Mouse (Mus musculus): ENCODE data around the gene Olfr718-ps1. TPM values are rescaled to one million over a fixed set of nuclear protein-coding genes. Genes with fewer than 3 reads are reported as not detected.

The Olfr718-ps1 gene
- polyA plus RNA-seq, 1 experiment from 2014 or later: not detected

DNA sequence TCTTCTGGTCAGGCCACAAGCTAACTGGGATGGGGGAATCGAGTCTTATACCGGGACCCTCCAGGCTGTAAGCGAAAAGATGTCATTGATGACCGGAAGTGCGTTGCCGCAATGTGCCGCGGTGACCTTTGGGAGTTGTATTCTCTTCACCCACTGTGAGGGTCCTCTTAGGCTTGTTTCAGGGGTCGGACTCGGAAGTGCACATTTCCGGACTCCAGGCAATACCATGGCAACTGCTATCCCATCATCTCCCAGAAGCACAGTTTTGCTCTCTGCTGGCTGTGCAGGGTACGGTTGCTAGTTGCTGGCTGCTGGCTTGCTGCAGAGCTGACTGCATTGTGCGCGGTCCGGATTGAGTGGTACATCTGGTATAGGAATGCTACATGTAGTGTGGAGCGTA is 18.3 kb downstream of the Olfr718-ps1 start:
- H3K27me3 ChIP-seq (ENCODE audit: insufficient read depth, low read length): no peaks in the 10 kb centered on the region
- no peak overlapping the region for H3K9ac ChIP-seq
- WGBS: 90% methylated on average over 16 of the region's 16 CpGs
- H3K36me3 ChIP-seq (ENCODE audit: insufficient read depth): no peaks in the 10 kb centered on the region
- no peak overlapping the region for H3K27ac ChIP-seq (ENCODE audit: low read depth)
- H3K4me2 ChIP-seq: no peak overlapping the region
- no peak overlapping the region for H3K4me3 ChIP-seq (ENCODE audit: low read depth, low read length)
- peaks cover 4% of the 10 kb centered on the region; the same call in 1 of the 2 replicates for H3K9me3 ChIP-seq (ENCODE audit: low read depth, low read length)
- no peaks in the 10 kb centered on the region for H3K4me1 ChIP-seq (ENCODE audit: insufficient read depth)
- TF ChIP-seq CTCF (IDR thresholded peaks at IDR 0.05; ENCODE audit: low read depth): no peak
- no peak for ATAC-seq (ENCODE audit: insufficient read depth)
- no peak for DNase-seq

DNA sequence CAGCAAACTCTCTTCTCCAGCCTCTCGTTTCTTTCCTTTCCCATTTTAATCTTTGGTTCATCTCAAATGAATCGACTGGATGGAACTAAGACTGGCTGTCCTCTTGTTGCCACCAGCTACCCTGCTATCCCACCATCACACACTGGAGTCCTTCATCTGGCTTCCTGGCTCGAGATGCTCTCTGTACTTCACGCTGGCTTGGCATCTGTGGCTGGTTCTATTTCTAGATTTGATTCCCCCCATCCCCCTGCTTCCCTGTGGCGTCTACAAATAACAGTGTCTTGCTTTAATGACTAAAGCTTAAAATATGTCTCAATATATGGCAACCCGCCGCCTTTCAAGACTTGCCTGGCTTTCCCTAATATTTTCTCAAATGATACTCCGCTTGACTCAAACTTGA is 19.5 kb downstream of the Olfr718-ps1 start:
- Histone ChIP-seq H3K27me3 (ENCODE audit: insufficient read depth, low read length) (no peaks in the 10 kb centered on the region), H3K9ac (no peak overlapping the region), H3K4me1 (ENCODE audit: insufficient read depth) (no peaks in the 10 kb centered on the region), H3K4me3 (ENCODE audit: low read depth, low read length) (no peak overlapping the region), H3K36me3 (ENCODE audit: insufficient read depth) (no peaks in the 10 kb centered on the region), H3K9me3 (ENCODE audit: low read depth, low read length) (peaks cover 4% of the 10 kb centered on the region; the same call in 1 of the 2 replicates), H3K27ac (ENCODE audit: low read depth) (no peak overlapping the region), H3K4me2 (no peak overlapping the region)
- 78% methylated on average over 8 of the region's 8 CpGs for WGBS
- no peak for TF ChIP-seq CTCF (IDR thresholded peaks at IDR 0.05; ENCODE audit: low read depth)
- DNase-seq (no peak), ATAC-seq (ENCODE audit: insufficient read depth) (no peak)

- Histone ChIP-seq H3K36me3 (ENCODE audit: insufficient read depth) (no peaks in the 10 kb centered on the region), H3K9me3 (ENCODE audit: low read depth, low read length) (peaks cover 4% of the 10 kb centered on the region; the same call in 1 of the 2 replicates), H3K4me3 (ENCODE audit: low read depth, low read length) (no peak overlapping the region), H3K27ac (ENCODE audit: low read depth) (no peak overlapping the region), H3K4me1 (ENCODE audit: insufficient read depth) (no peaks in the 10 kb centered on the region), H3K4me2 (no peak overlapping the region), H3K27me3 (ENCODE audit: insufficient read depth, low read length) (no peaks in the 10 kb centered on the region), H3K9ac (no peak overlapping the region)
- DNase-seq (no peak), ATAC-seq (ENCODE audit: insufficient read depth) (no peak)
- 57% methylated on average over 4 of the region's 4 CpGs for WGBS
- TF ChIP-seq CTCF (IDR thresholded peaks at IDR 0.05; ENCODE audit: low read depth): no peak
Observed at GRCm38 (mm10) chr5:143126908-143127307, 20.5 kb downstream of the Olfr718-ps1 start.

- Histone ChIP-seq H3K36me3 (ENCODE audit: insufficient read depth) (no peaks in the 10 kb centered on the region), H3K9me3 (ENCODE audit: low read depth, low read length) (peaks cover 4% of the 10 kb centered on the region; the same call in 1 of the 2 replicates), H3K27ac (ENCODE audit: low read depth) (no peak overlapping the region), H3K27me3 (ENCODE audit: insufficient read depth, low read length) (no peaks in the 10 kb centered on the region), H3K4me1 (ENCODE audit: insufficient read depth) (no peaks in the 10 kb centered on the region), H3K4me3 (ENCODE audit: low read depth, low read length) (no peak overlapping the region), H3K4me2 (no peak overlapping the region), H3K9ac (no peak overlapping the region)
- 86% methylated on average over 9 of the region's 9 CpGs for WGBS
- no peak for TF ChIP-seq CTCF (IDR thresholded peaks at IDR 0.05; ENCODE audit: low read depth)
- ATAC-seq (ENCODE audit: insufficient read depth) (no peak), DNase-seq (no peak)
Observed at GRCm38 (mm10) chr5:143126089-143126488, 21.3 kb downstream of the Olfr718-ps1 start.

DNA sequence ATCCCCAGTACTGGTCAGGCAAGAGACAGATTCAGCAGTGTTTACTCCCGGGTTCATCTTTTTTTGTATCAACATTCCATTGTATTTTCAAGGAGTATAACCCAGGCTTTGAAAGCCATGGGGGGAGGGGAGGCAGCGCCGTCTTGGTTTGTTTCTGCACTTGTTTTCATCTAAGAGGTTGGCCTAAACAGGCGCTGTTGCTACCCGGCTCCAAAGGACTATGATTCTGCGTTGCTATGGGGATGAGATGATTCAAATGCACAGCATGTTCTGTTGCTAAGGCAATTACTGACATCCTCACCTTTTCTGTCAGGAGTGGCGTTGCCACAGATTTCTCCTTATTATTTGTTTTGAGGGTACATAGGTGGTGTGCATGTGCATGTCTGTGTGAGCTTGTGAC is 21.8 kb downstream of the Olfr718-ps1 start:
- Histone ChIP-seq H3K27me3 (ENCODE audit: insufficient read depth, low read length) (no peaks in the 10 kb centered on the region), H3K9ac (no peak overlapping the region), H3K4me1 (ENCODE audit: insufficient read depth) (no peaks in the 10 kb centered on the region), H3K4me3 (ENCODE audit: low read depth, low read length) (no peak overlapping the region), H3K4me2 (no peak overlapping the region), H3K9me3 (ENCODE audit: low read depth, low read length) (peaks cover 4% of the 10 kb centered on the region; the same call in 1 of the 2 replicates), H3K36me3 (ENCODE audit: insufficient read depth) (no peaks in the 10 kb centered on the region), H3K27ac (ENCODE audit: low read depth) (no peak overlapping the region)
- no peak for DNase-seq
- ATAC-seq (ENCODE audit: insufficient read depth): no peak
- no peak for TF ChIP-seq CTCF (IDR thresholded peaks at IDR 0.05; ENCODE audit: low read depth)
- WGBS: 59% methylated on average over 7 of the region's 7 CpGs

DNA sequence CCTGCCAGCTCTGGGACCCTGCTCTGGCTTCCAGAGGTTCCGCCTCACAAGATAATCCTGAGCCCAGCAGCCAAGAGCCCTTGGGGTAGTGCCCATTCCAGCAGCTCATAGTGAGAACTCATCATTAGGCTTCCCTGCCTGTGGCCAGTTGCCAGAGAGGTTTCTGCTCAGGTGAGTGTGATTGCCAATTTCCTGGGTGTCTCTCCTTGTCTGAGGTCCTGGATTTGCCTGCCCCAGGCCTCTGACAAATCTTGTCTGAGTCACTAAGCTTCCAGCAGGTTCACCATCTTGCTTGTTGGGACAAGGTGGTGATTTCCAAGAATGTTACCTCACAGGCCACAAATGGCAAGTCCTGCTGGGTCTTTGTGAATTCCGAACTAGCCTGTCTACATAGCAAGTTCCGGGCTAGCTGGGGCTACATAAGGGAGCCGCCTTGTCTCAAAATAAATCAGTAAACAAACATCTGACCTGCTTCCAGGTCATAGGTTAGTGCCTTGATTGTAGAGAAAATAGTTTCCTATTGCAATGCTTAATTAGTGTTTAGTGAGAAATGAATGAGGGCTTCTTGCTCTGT is 22.5 kb downstream of the Olfr718-ps1 start:
- Histone ChIP-seq H3K9me3 (ENCODE audit: low read depth, low read length) (peaks cover 4% of the 10 kb centered on the region; the same call in 1 of the 2 replicates), H3K36me3 (ENCODE audit: insufficient read depth) (no peaks in the 10 kb centered on the region), H3K27ac (ENCODE audit: low read depth) (no peak overlapping the region), H3K4me3 (ENCODE audit: low read depth, low read length) (no peak overlapping the region), H3K27me3 (ENCODE audit: insufficient read depth, low read length) (no peaks in the 10 kb centered on the region), H3K9ac (no peak overlapping the region), H3K4me1 (ENCODE audit: insufficient read depth) (no peaks in the 10 kb centered on the region), H3K4me2 (no peak overlapping the region)
- no peak for TF ChIP-seq CTCF (IDR thresholded peaks at IDR 0.05; ENCODE audit: low read depth)
- ATAC-seq (ENCODE audit: insufficient read depth): no peak
- WGBS: 79% methylated on average over 4 of the region's 4 CpGs
- no peak for DNase-seq

DNA sequence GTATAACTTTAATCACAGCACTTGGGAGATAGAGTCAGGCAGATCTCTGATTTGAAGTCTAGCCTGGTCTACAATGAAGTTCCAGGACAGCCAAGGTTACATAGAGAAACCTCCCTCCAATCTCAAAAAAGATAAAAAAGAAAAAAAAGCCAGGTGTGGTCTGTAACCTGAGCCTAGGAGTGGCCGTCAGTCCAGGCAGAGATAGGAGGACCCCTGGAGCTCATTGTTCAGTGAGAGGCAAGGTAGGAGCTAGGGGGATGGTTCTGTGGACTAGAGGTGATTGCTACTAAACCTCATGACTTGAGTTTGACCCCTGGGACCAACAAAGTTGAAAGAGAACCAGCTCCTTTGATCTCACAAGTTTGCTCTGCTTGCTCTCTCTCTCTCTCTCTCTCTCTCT is 24.7 kb downstream of the Olfr718-ps1 start:
- H3K4me1 ChIP-seq (ENCODE audit: insufficient read depth): no peaks in the 10 kb centered on the region
- no peaks in the 10 kb centered on the region for H3K9me3 ChIP-seq (ENCODE audit: low read depth, low read length)
- no peak for TF ChIP-seq CTCF (IDR thresholded peaks at IDR 0.05; ENCODE audit: low read depth)
- no peak for ATAC-seq (ENCODE audit: insufficient read depth)
- H3K36me3 ChIP-seq (ENCODE audit: insufficient read depth): no peaks in the 10 kb centered on the region
- no peak for DNase-seq
- WGBS: 22% methylated on average over 1 of the region's 1 CpGs
- H3K27me3 ChIP-seq (ENCODE audit: insufficient read depth, low read length): no peaks in the 10 kb centered on the region
- no peak overlapping the region for H3K9ac ChIP-seq
- no peak overlapping the region for H3K4me2 ChIP-seq
- H3K4me3 ChIP-seq (ENCODE audit: low read depth, low read length): no peak overlapping the region
- H3K27ac ChIP-seq (ENCODE audit: low read depth): no peak overlapping the region
